Mouse (Mus musculus): ENCODE measurements around the gene Lrrk1.

DNA sequence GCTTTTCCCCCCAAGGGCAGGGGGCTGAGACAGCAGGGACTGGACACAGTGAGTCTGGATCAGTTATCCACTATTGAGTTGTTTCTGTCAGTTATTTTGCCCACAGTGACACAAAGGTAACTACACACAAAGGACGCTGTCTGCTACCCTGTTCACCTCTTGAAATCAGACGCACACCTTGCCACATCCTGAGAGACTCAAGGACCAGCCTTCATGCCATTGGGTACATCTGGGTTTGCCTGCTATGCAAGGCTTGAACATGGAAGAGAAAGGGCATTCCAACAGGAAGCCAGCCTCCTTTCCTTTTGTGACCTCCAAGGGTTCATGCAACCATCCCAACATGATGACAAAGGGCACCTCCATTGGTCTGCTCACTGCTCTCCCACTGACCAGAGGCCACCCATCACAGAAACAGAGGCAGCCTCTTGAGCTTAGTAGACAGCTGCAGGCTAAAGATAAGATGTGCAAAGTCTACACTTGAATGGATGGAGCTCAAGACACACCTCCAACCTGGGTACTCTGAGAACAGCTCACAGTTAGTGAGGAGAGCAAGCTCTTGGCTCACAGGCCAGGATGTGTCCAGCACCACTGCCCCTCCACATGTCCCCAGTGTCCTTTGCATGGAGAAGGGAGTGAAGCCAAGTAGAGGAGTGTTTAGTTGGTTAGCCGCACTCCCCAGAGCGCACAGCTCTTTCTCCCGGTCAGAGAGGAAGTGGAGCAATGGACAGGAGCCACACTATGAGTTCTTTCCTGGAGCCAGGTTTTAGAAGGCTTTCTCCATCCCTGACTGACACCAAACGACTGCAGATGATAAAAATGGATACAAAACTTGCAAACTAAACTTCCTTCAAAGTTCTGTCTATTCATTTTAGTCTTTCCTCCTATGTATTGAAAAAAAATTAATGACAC lies 121.0 kb downstream of the Lrrk1 start:
- no peak for TF ChIP-seq CHD2 (IDR thresholded peaks at IDR 0.05; ENCODE audit: low read depth, low read length)
- TF ChIP-seq ZC3H11A (IDR thresholded peaks at IDR 0.05; ENCODE audit: borderline replicate concordance, low read depth, low read length): no peak
- TF ChIP-seq ZNF384 (IDR thresholded peaks at IDR 0.05; ENCODE audit: low read depth, low read length): no peak

Measured in ES-E14 (cell line).